Mouse (Mus musculus): ENCODE data around the gene Dock6.
"Not testable (repeated sequence)": the region's sequence is repeated elsewhere in the genome, so short reads cannot be mapped to it uniquely, and the experiment has no call there.

DNA sequence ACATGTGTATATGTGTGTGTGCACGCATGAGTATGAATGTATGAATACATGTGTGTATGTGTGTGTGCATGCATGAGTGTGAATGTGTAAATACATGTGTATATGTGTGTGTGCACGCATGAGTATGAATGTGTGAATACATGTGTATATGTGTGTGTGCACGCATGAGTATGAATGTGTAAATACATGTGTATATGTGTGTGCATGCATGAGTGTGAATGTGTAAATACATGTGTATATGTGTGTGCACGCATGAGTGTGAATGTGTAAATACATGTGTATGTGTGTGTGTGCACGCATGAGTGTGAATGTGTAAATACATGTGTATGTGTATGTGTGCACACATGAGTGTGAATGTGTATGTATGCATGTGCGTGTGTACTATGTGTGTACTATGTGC is 58.9 kb downstream of the Dock6 start:
- TF ChIP-seq ETS1 (conservative IDR thresholded peaks at IDR 0.05; ENCODE audit: low read depth, low read length); POLR2A (IDR thresholded peaks at IDR 0.05; ENCODE audit: low read depth, low read length); RCOR1 (conservative IDR thresholded peaks at IDR 0.05; ENCODE audit: low read depth, low read length); USF2 (conservative IDR thresholded peaks at IDR 0.05; ENCODE audit: low read depth, low read length); TBP (conservative IDR thresholded peaks at IDR 0.05; ENCODE audit: low read depth, low read length); CTCF (conservative IDR thresholded peaks at IDR 0.05 in 1 of 2, IDR thresholded peaks at IDR 0.05 in 1 of 2; ENCODE audit: low read depth in 2 of 2, low read length in 2 of 2); GABPA (IDR thresholded peaks at IDR 0.05; ENCODE audit: insufficient replicate concordance, low read depth, low read length); IRF4 (IDR thresholded peaks at IDR 0.05; ENCODE audit: low read depth, low read length); HCFC1 (IDR thresholded peaks at IDR 0.05; ENCODE audit: low read depth, low read length); ZNF384 (IDR thresholded peaks at IDR 0.05; ENCODE audit: low read depth, low read length); SIN3A (IDR thresholded peaks at IDR 0.05; ENCODE audit: low read length); JUND (conservative IDR thresholded peaks at IDR 0.05; ENCODE audit: low read depth, low read length); E2F4 (IDR thresholded peaks at IDR 0.05; ENCODE audit: insufficient replicate concordance, low read depth, low read length): not testable (repeated sequence)
